Mouse (Mus musculus) liver, embryonic 11.5 days (tissue): ENCODE data around the gene Itga7. TPM values are rescaled to one million over a fixed set of nuclear protein-coding genes. Genes with fewer than 3 reads are reported as not detected.

Source experiments
- ATAC-seq: fragments of 200-750 bp; cut with Nextera tagmentation; replicated peaks from 2 replicates; pipeline ENCODE4 v1.8.0; 2017; ENCODE audit warnings: moderate number of reproducible peaks, mild to moderate bottlenecking, moderate TSS enrichment, moderate library complexity; ENCODE audit not compliant: low FRiP score
- DNase-seq: peaks from one replicate; pipeline ENCODE4 v3.0.0-alpha.2; 2017; ENCODE audit warnings: low spot score
- H3K27ac ChIP-seq: fragments of 300-500 bp; sonication (generic); 2 replicates; pipeline ENCODE4 v1.5.1; 2014; ENCODE audit warnings: mild to moderate bottlenecking, low read depth, low read length, control low read depth
- H3K27me3 ChIP-seq: fragments of 300-500 bp; sonication (generic); replicated peaks from 2 replicates; pipeline ENCODE4 v1.6.1; 2014; ENCODE audit warnings: low read length, mixed read lengths; ENCODE audit not compliant: control insufficient read depth, insufficient read depth
- H3K36me3 ChIP-seq: fragments of 300-500 bp; sonication (generic); 2 replicates; pipeline ENCODE4 v1.6.1; 2014; ENCODE audit warnings: mild to moderate bottlenecking, low read length, moderate library complexity, mixed read lengths; ENCODE audit not compliant: control insufficient read depth, insufficient read depth
- H3K4me1 ChIP-seq: fragments of 300-500 bp; sonication (generic); replicated peaks from 2 replicates; pipeline ENCODE4 v1.6.1; 2014; ENCODE audit warnings: low read length, mixed read lengths; ENCODE audit not compliant: control insufficient read depth, insufficient read depth
- H3K4me2 ChIP-seq: fragments of 300-500 bp; sonication (generic); 2 replicates; pipeline ENCODE4 v1.6.1; 2014; ENCODE audit warnings: mild to moderate bottlenecking, control low read depth, moderate library complexity
- H3K4me3 ChIP-seq: fragments of 300-500 bp; sonication (generic); 2 replicates; pipeline ENCODE4 v1.5.1; 2014; ENCODE audit warnings: low read depth, low read length, control low read depth
- H3K9ac ChIP-seq: fragments of 300-500 bp; sonication (generic); 2 replicates; pipeline ENCODE4 v1.6.1; 2014; ENCODE audit warnings: low read depth, low read length, control low read depth
- H3K9me3 ChIP-seq: fragments of 300-500 bp; sonication (generic); 2 replicates; pipeline ENCODE4 v1.6.1; 2016; ENCODE audit warnings: low read length, inconsistent platforms, mixed read lengths; ENCODE audit not compliant: control insufficient read depth
- whole genome bisulfite sequencing: fragments of 180-500 bp; shearing (Covaris S2); extraction: QIAGEN DNeasy Blood & Tissue Kit; methylation state at CpG from one replicate; pipeline ENCODE4 v1.1.7; 2014; 5-methylcytosine and 5-hydroxymethylcytosine counted together
- polyA plus RNA-seq: library from polyadenylated mRNA; unstranded; fragments of >200 nt; fragmentation: Nextera tagmentation; extraction: Ambion mirVana; gene quantifications from 2 replicates; pipeline ENCODE4 v1.2.1, GENCODE M21; 2014

Itga7 gene
- polyA plus RNA-seq, 1 experiment from 2014 or later: 0.14 TPM

GRCm38 (mm10) chr10:128921883-128922821 is 11.5 kb upstream of the Itga7 start:
- Histone ChIP-seq H3K4me1 (peaks cover 13% of the 10 kb centered on the region; the same call in 1 of the 2 replicates), H3K9me3 (no peaks in the 10 kb centered on the region), H3K27me3 (no peaks in the 10 kb centered on the region; the same call in none of the 2 replicates), H3K27ac (no peak overlapping the region), H3K9ac (peak overlapping the region; percentile 83), H3K36me3 (peaks cover 5% of the 10 kb centered on the region; the same call in 1 of the 2 replicates), H3K4me2 (peak overlapping the region; percentile 83), H3K4me3 (peak overlapping the region; percentile 79)
- 71% methylated on average over 16 of the region's 16 CpGs for WGBS
- no peak for ATAC-seq
- no peak for DNase-seq

GRCm38 (mm10) chr10:128922822-128923012 is 10.9 kb upstream of the Itga7 start, which contains the start of gene Rdh5:
Gene Rdh5 (minus strand): TSS chr10:128922888.
- Histone ChIP-seq H3K4me3 (peak within 1 kb of the TSS; percentile 79), H3K27ac (peak within 1 kb of the TSS; percentile 74), H3K27me3 (peaks cover 3% of the 10 kb centered on the region), H3K9me3 (no peaks in the 10 kb centered on the region), H3K9ac (peak within 1 kb of the TSS; percentile 83), H3K36me3 (peaks cover 5% of the 10 kb centered on the region; the same call in 1 of the 2 replicates), H3K4me1 (peaks cover 13% of the 10 kb centered on the region; the same call in 1 of the 2 replicates), H3K4me2 (peak within 1 kb of the TSS; percentile 83)
- ATAC-seq (no peak), DNase-seq (no peak)
- WGBS: 19% methylated on average over 1 of the region's 1 CpGs

DNA sequence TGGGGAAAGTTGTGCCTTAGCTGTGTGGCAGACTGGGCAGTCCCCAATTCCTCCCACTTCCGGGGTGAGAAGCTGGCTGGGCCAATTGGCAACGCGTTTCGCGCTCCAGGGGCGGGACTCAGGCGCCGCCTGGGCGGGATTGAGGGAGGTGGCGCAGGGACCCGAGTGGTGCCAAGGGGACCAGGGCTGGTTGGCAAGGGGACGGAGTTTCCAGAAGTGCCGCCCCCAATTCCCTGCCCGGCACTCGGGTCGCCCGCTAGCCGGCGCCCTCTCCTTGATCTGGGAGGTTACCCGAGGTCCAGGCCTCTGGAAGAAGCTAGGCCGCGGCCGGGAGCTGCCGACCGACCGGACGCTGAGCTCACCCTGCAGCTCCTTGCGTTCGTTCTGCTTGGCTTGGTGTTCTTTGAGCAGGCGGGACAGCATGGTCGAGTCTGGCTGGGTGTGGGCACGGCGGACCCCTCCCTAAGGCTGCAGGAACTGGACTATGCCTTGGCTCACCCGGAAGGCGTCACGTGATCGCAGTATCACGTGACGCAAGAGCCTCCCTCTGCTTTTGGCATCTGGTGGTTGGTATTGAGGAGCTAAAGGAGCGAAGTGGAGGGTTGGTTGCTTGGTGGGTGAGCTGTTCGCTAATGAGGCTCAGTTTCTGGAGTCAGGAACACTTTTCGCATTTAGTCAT is 10.5 kb upstream of the Itga7 start:
- H3K27ac ChIP-seq: peak overlapping the region; percentile 74
- peaks cover 7% of the 10 kb centered on the region for H3K27me3 ChIP-seq
- peaks cover 13% of the 10 kb centered on the region; the same call in 1 of the 2 replicates for H3K4me1 ChIP-seq
- DNase-seq (peak; percentile 85), ATAC-seq (peak; percentile 97)
- H3K9me3 ChIP-seq: no peaks in the 10 kb centered on the region
- H3K4me3 ChIP-seq: peak overlapping the region; percentile 79
- H3K36me3 ChIP-seq: peaks cover 2% of the 10 kb centered on the region; the same call in 1 of the 2 replicates
- whole genome bisulfite sequencing: under 1% methylated on average over 42 of the region's 42 CpGs
- peak overlapping the region; percentile 83 for H3K4me2 ChIP-seq
- H3K9ac ChIP-seq: peak overlapping the region; percentile 83

GRCm38 (mm10) chr10:128923935-128924334 is 9.7 kb upstream of the Itga7 start, which contains the start of gene Bloc1s1:
Gene Bloc1s1 (minus strand): TSS chr10:128924035.
- H3K4me1 ChIP-seq: peaks cover 13% of the 10 kb centered on the region; the same call in 1 of the 2 replicates
- H3K9me3 ChIP-seq: no peaks in the 10 kb centered on the region
- peak within 1 kb of the TSS; percentile 83 for H3K9ac ChIP-seq
- H3K27ac ChIP-seq: peak within 1 kb of the TSS; percentile 74
- ATAC-seq (no peak), DNase-seq (no peak)
- 0 out of 2 replicates have a peak, but pooled peaks cover 2% of the 10 kb centered on the region for H3K36me3 ChIP-seq
- peak within 1 kb of the TSS; percentile 79 for H3K4me3 ChIP-seq
- H3K27me3 ChIP-seq: peaks cover 10% of the 10 kb centered on the region
- 54% methylated on average over 9 of the region's 9 CpGs for WGBS
- H3K4me2 ChIP-seq: peak within 1 kb of the TSS; percentile 83

- no peaks in the 10 kb centered on the region for H3K36me3 ChIP-seq
- H3K4me3 ChIP-seq: no peak overlapping the region
- H3K9me3 ChIP-seq: no peaks in the 10 kb centered on the region
- H3K27me3 ChIP-seq: peaks cover 42% of the 10 kb centered on the region
- peaks cover 6% of the 10 kb centered on the region; the same call in 1 of the 2 replicates for H3K4me1 ChIP-seq
- no peak overlapping the region for H3K27ac ChIP-seq
- H3K9ac ChIP-seq: no peak overlapping the region
- 48% methylated on average over 4 of the region's 4 CpGs for WGBS
- DNase-seq (no peak), ATAC-seq (no peak)
- H3K4me2 ChIP-seq: no peak overlapping the region
Observed at GRCm38 (mm10) chr10:128928356-128928755, 5.3 kb upstream of the Itga7 start.

GRCm38 (mm10) chr10:128929638-128930378 is 3.8 kb upstream of the Itga7 start:
- no peaks in the 10 kb centered on the region for H3K4me1 ChIP-seq
- no peak overlapping the region for H3K9ac ChIP-seq
- no peak overlapping the region for H3K27ac ChIP-seq
- WGBS: 73% methylated on average over 7 of the region's 7 CpGs
- DNase-seq (no peak), ATAC-seq (no peak)
- H3K27me3 ChIP-seq: peaks cover 56% of the 10 kb centered on the region
- no peaks in the 10 kb centered on the region for H3K9me3 ChIP-seq
- H3K4me2 ChIP-seq: no peak overlapping the region
- H3K36me3 ChIP-seq: no peaks in the 10 kb centered on the region
- no peak overlapping the region for H3K4me3 ChIP-seq

DNA sequence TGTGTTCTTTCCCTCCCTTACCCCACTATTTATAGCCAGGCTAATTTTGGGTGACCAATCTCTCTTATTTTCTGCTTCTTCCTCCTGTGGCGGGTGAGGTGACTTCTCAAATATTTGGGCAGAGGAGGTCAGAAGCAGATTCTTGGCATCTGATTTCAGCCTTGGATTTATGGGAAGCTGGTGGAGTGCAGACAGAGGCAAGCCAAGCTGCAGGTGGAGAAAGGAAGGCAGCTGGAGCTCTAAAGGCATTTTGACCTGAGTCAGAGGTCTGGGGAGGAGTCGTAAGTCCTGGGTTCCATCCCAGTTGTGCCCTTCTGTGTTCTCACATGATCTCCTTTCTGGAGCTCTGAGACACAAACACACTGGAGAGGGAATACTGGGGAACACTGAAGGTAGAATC is 2.2 kb upstream of the Itga7 start:
- Histone ChIP-seq H3K4me1 (no peaks in the 10 kb centered on the region), H3K4me3 (no peak overlapping the region), H3K27me3 (peaks cover 72% of the 10 kb centered on the region), H3K4me2 (no peak overlapping the region), H3K36me3 (no peaks in the 10 kb centered on the region), H3K9ac (no peak overlapping the region), H3K9me3 (no peaks in the 10 kb centered on the region), H3K27ac (no peak overlapping the region)
- DNase-seq (no peak), ATAC-seq (no peak)
- WGBS: 53% methylated on average over 2 of the region's 2 CpGs

GRCm38 (mm10) chr10:128933976-128934721 is 531 bp downstream of the Itga7 start:
- 6% methylated on average over 21 of the region's 21 CpGs for WGBS
- H3K27ac ChIP-seq: no peak overlapping the region
- no peak overlapping the region for H3K9ac ChIP-seq
- H3K9me3 ChIP-seq: no peaks in the 10 kb centered on the region
- H3K4me2 ChIP-seq: peak overlapping the region; percentile 60
- H3K27me3 ChIP-seq: peaks cover 60% of the 10 kb centered on the region
- no peaks in the 10 kb centered on the region for H3K4me1 ChIP-seq
- DNase-seq (no peak), ATAC-seq (no peak)
- peak overlapping the region; percentile 37 for H3K4me3 ChIP-seq
- H3K36me3 ChIP-seq: no peaks in the 10 kb centered on the region
